Mouse (Mus musculus): ENCODE data around the gene Iqschfp. TPM values are rescaled to one million over a fixed set of nuclear protein-coding genes. Genes with fewer than 3 reads are reported as not detected.

Gene Iqschfp
- polyA plus RNA-seq, 1 experiment: 10.6 TPM

GRCm38 (mm10) chr3:68385544-68385943, 493.5 kb downstream of the Iqschfp start:
- Histone ChIP-seq H3K27ac (ENCODE audit: insufficient read depth, low read length) (no peak overlapping the region), H3K4me1 (ENCODE audit: control insufficient read depth, insufficient read depth, low read length) (no peaks in the 10 kb centered on the region), H3K4me3 (ENCODE audit: insufficient read depth, low read length) (no peak overlapping the region)
- no peak for TF ChIP-seq POLR2A (IDR thresholded peaks at IDR 0.05; ENCODE audit: extremely low read depth, insufficient read depth, low read length)
- no peak for TF ChIP-seq CTCF (IDR thresholded peaks at IDR 0.05; ENCODE audit: extremely low read depth, insufficient read depth, low read length)

GRCm38 (mm10) chr3:68388023-68388422, 496.0 kb downstream of the Iqschfp start:
- Histone ChIP-seq H3K27ac (ENCODE audit: insufficient read depth, low read length) (no peak overlapping the region), H3K4me1 (ENCODE audit: control insufficient read depth, insufficient read depth, low read length) (no peaks in the 10 kb centered on the region), H3K4me3 (ENCODE audit: insufficient read depth, low read length) (no peak overlapping the region)
- no peak for TF ChIP-seq CTCF (IDR thresholded peaks at IDR 0.05; ENCODE audit: extremely low read depth, insufficient read depth, low read length)

GRCm38 (mm10) chr3:68393578-68393977, 501.5 kb downstream of the Iqschfp start:
- no peaks in the 10 kb centered on the region for H3K4me1 ChIP-seq (ENCODE audit: control insufficient read depth, insufficient read depth, low read length)
- no peak overlapping the region for H3K27ac ChIP-seq (ENCODE audit: insufficient read depth, low read length)
- TF ChIP-seq POLR2A (IDR thresholded peaks at IDR 0.05; ENCODE audit: extremely low read depth, insufficient read depth, low read length) (no peak), CTCF (IDR thresholded peaks at IDR 0.05; ENCODE audit: extremely low read depth, insufficient read depth, low read length) (no peak)
- no peak overlapping the region for H3K4me3 ChIP-seq (ENCODE audit: insufficient read depth, low read length)

GRCm38 (mm10) chr3:68398691-68399090, 506.7 kb downstream of the Iqschfp start:
- H3K4me3 ChIP-seq (ENCODE audit: insufficient read depth, low read length): no peak overlapping the region
- TF ChIP-seq POLR2A (IDR thresholded peaks at IDR 0.05; ENCODE audit: extremely low read depth, insufficient read depth, low read length): no peak
- TF ChIP-seq CTCF (IDR thresholded peaks at IDR 0.05; ENCODE audit: extremely low read depth, insufficient read depth, low read length): no peak
- no peak overlapping the region for H3K27ac ChIP-seq (ENCODE audit: insufficient read depth, low read length)
- peaks cover 2% of the 10 kb centered on the region; the same call in 1 of the 2 replicates for H3K4me1 ChIP-seq (ENCODE audit: control insufficient read depth, insufficient read depth, low read length)

GRCm38 (mm10) chr3:68400121-68400520, 508.1 kb downstream of the Iqschfp start:
- Histone ChIP-seq H3K4me1 (ENCODE audit: control insufficient read depth, insufficient read depth, low read length) (peaks cover 7% of the 10 kb centered on the region), H3K27ac (ENCODE audit: insufficient read depth, low read length) (no peak overlapping the region), H3K4me3 (ENCODE audit: insufficient read depth, low read length) (no peak overlapping the region)
- no peak for TF ChIP-seq POLR2A (IDR thresholded peaks at IDR 0.05; ENCODE audit: extremely low read depth, insufficient read depth, low read length)
- TF ChIP-seq CTCF (IDR thresholded peaks at IDR 0.05; ENCODE audit: extremely low read depth, insufficient read depth, low read length): no peak

GRCm38 (mm10) chr3:68403343-68403742, 511.3 kb downstream of the Iqschfp start:
- Histone ChIP-seq H3K4me3 (ENCODE audit: insufficient read depth, low read length) (no peak overlapping the region), H3K27ac (ENCODE audit: insufficient read depth, low read length) (no peak overlapping the region), H3K4me1 (ENCODE audit: control insufficient read depth, insufficient read depth, low read length) (peaks cover 7% of the 10 kb centered on the region)
- TF ChIP-seq CTCF (IDR thresholded peaks at IDR 0.05; ENCODE audit: extremely low read depth, insufficient read depth, low read length) (no peak), POLR2A (IDR thresholded peaks at IDR 0.05; ENCODE audit: extremely low read depth, insufficient read depth, low read length) (no peak)

- Histone ChIP-seq H3K4me3 (ENCODE audit: insufficient read depth, low read length) (no peak overlapping the region), H3K27ac (ENCODE audit: insufficient read depth, low read length) (no peak overlapping the region), H3K4me1 (ENCODE audit: control insufficient read depth, insufficient read depth, low read length) (peaks cover 7% of the 10 kb centered on the region)
- no peak for TF ChIP-seq POLR2A (IDR thresholded peaks at IDR 0.05; ENCODE audit: extremely low read depth, insufficient read depth, low read length)
- TF ChIP-seq CTCF (IDR thresholded peaks at IDR 0.05; ENCODE audit: extremely low read depth, insufficient read depth, low read length): no peak
Measured at GRCm38 (mm10) chr3:68403783-68404217, 511.8 kb downstream of the Iqschfp start.

GRCm38 (mm10) chr3:68405724-68406123, 513.7 kb downstream of the Iqschfp start:
- TF ChIP-seq CTCF (IDR thresholded peaks at IDR 0.05; ENCODE audit: extremely low read depth, insufficient read depth, low read length) (no peak), POLR2A (IDR thresholded peaks at IDR 0.05; ENCODE audit: extremely low read depth, insufficient read depth, low read length) (no peak)
- Histone ChIP-seq H3K27ac (ENCODE audit: insufficient read depth, low read length) (no peak overlapping the region), H3K4me3 (ENCODE audit: insufficient read depth, low read length) (no peak overlapping the region), H3K4me1 (ENCODE audit: control insufficient read depth, insufficient read depth, low read length) (peaks cover 7% of the 10 kb centered on the region)

GRCm38 (mm10) chr3:68412262-68412661, 520.2 kb downstream of the Iqschfp start:
- no peak for TF ChIP-seq CTCF (IDR thresholded peaks at IDR 0.05; ENCODE audit: extremely low read depth, insufficient read depth, low read length)
- no peak for TF ChIP-seq POLR2A (IDR thresholded peaks at IDR 0.05; ENCODE audit: extremely low read depth, insufficient read depth, low read length)
- Histone ChIP-seq H3K4me3 (ENCODE audit: insufficient read depth, low read length) (no peak overlapping the region), H3K4me1 (ENCODE audit: control insufficient read depth, insufficient read depth, low read length) (no peaks in the 10 kb centered on the region), H3K27ac (ENCODE audit: insufficient read depth, low read length) (no peak overlapping the region)

- no peaks in the 10 kb centered on the region for H3K4me1 ChIP-seq (ENCODE audit: control insufficient read depth, insufficient read depth, low read length)
- TF ChIP-seq POLR2A (IDR thresholded peaks at IDR 0.05; ENCODE audit: extremely low read depth, insufficient read depth, low read length): no peak
- TF ChIP-seq CTCF (IDR thresholded peaks at IDR 0.05; ENCODE audit: extremely low read depth, insufficient read depth, low read length): no peak
- H3K4me3 ChIP-seq (ENCODE audit: insufficient read depth, low read length): no peak overlapping the region
- no peak overlapping the region for H3K27ac ChIP-seq (ENCODE audit: insufficient read depth, low read length)
Measured at GRCm38 (mm10) chr3:68419792-68420191, 527.8 kb downstream of the Iqschfp start.

All from cortical plate, adult 2 months (tissue).